Mouse (Mus musculus): ENCODE measurements at regions not wholly inside any gene's neighbourhood (a gene's known extent, or its start where the extent isn't known, plus 50 kb on each side); places are given as distances from the start of the nearest gene placed in this dataset.

DNA sequence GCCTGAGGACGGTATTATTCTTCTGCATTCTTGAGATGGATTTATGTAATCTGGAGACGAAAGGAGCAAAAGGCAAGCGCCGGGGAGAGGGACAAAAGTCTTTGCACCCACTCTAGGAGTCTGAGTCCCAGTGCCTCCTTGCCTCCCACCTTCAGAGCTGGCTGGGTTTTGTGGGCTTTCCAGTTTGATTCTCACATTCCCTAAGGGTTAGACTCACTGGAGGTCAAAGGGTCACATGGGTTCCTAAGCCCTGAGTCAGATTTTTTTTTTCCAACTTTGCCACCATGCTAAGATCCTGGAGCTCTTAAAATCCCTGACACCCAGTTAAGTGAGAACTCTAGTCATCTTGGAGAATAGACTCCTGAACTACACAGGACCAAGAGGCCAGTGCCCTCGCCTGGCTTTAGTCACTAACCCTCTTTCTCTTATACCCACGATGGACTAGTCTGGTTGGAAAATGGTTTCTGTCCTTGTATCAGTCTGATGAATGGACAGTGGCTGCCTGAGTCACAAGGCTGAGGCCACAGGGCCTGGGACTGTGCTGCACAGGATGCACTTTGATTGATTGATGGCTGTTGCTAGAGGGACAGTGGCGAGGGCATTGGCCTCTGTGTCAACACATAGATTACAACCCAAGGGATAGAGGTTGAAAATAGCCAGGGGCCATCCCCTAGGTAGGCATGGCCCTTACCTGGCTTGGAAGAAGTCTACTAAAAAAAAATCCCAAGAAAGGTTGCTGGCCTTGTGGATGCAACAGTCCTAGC is 161.9 kb downstream of the Rab11fip4 start:
- WGBS: 52% methylated on average over 7 of the region's 7 CpGs
- H3K4me1 ChIP-seq (ENCODE audit: control insufficient read depth in 2 of 2, insufficient read depth in 2 of 2, low read length in 2 of 2): peaks cover 3 to 11% of the 10 kb centered on the region in 2 experiments; a peak in 3 of 4 replicates
- no peak overlapping the region for H3K27ac ChIP-seq (replicated peaks in 1 of 2; ENCODE audit: control insufficient read depth in 1 of 2, insufficient read depth in 1 of 2, low read depth in 2 of 2, low read length in 2 of 2)
- H3K27me3 ChIP-seq (ENCODE audit: control insufficient read depth, insufficient read depth, low read length): no peaks in the 10 kb centered on the region
- ATAC-seq (ENCODE audit: insufficient number of reproducible peaks, insufficient read depth, low FRiP score, low read depth): no peak
- no peak overlapping the region for H3K4me3 ChIP-seq (ENCODE audit: control insufficient read depth in 1 of 2, insufficient read depth in 1 of 2, low read depth in 1 of 2, low read length in 2 of 2)
- no peak overlapping the region for H3K9ac ChIP-seq (ENCODE audit: low read length)
- no peaks in the 10 kb centered on the region for H3K36me3 ChIP-seq (ENCODE audit: control insufficient read depth, insufficient read depth, low read length)
- no peak overlapping the region for H3K4me2 ChIP-seq (ENCODE audit: low read length)
- 0 out of 2 replicates have a peak, but pooled peaks cover 2% of the 10 kb centered on the region for H3K9me3 ChIP-seq (ENCODE audit: control insufficient read depth, low read length)

DNA sequence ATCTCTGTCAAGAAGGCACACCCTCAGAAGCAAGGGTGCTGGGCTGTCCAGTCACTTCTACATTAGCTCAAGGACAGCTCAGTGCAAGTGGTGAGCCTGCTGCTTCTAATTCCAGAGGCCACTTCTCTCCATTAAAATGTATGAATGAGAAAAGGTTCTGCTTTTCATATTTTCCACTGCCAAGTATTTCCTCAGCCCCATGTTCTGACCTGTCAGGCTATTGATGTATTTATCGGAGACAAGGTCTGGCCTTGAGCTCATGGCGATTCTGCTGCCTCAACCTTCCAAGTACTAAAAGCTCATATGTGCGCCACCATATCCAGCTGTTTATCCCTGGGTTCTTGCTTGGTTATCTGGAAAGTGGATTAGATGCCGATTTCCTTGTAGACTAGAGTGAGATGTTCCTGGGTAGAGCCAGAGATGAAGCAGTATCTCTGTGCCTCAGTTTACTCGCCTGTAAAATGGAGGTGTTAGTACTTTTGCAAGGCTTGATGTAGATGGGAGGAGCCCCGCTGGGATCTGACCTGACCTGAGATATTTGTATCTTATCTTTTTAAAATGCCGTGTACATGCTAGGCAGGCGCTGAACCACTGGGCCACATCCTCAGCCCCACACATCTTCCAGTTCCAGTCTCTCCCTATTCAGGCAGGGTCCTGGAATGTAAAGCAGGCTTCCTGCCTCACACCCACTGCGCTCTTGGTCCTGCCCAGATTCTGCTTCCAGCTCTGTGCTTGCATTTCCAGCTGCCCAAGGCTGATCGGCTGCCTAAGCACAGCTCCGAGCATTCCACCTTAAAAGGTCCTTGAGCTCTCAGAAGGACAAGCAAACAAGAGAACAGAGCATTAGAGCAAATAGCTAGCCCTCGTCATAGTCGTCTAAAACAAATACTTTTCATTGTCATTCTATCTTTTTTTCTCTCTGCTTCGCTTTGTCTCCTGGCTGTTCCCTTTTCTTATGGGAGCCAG is 161.0 kb downstream of the Rab11fip4 start:
- WGBS: 42% methylated on average over 14 of the region's 14 CpGs
- Histone ChIP-seq H3K4me3 (ENCODE audit: control insufficient read depth in 1 of 2, insufficient read depth in 1 of 2, low read depth in 1 of 2, low read length in 2 of 2) (no peak overlapping the region), H3K9me3 (ENCODE audit: control insufficient read depth, low read length) (0 out of 2 replicates have a peak, but pooled peaks cover 2% of the 10 kb centered on the region), H3K4me1 (ENCODE audit: control insufficient read depth in 2 of 2, insufficient read depth in 2 of 2, low read length in 2 of 2) (peaks cover 3 to 11% of the 10 kb centered on the region in 2 experiments; a peak in 3 of 4 replicates), H3K27ac (replicated peaks in 1 of 2; ENCODE audit: control insufficient read depth in 1 of 2, insufficient read depth in 1 of 2, low read depth in 2 of 2, low read length in 2 of 2) (no peak overlapping the region), H3K9ac (ENCODE audit: low read length) (no peak overlapping the region), H3K4me2 (ENCODE audit: low read length) (no peak overlapping the region), H3K27me3 (ENCODE audit: control insufficient read depth, insufficient read depth, low read length) (no peaks in the 10 kb centered on the region), H3K36me3 (ENCODE audit: control insufficient read depth, insufficient read depth, low read length) (no peaks in the 10 kb centered on the region)
- ATAC-seq (ENCODE audit: insufficient number of reproducible peaks, insufficient read depth, low FRiP score, low read depth): peak; percentile 70; the same call in 1 of the 2 replicates

DNA sequence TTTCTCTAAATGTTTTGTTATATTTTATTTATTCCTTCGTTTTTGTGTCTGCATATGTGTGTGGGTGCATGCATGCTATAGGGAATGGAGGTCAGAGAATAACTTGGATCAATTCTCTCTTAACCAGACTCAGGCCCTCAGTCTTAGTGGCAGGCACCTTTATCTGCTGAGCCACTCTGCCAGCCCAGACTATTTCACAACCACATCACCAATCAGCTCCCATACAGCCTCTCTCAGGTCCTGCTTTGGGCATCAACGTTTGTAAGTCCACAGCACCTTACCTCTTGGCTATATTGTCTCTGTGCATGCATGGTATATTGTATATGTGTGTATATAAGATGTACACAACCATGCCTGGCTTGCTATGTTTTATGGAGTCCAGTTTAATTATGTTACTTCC is 159.9 kb downstream of the Rab11fip4 start:
- no peak for ATAC-seq (ENCODE audit: insufficient number of reproducible peaks, insufficient read depth, low FRiP score, low read depth)
- Histone ChIP-seq H3K4me3 (ENCODE audit: control insufficient read depth in 1 of 2, insufficient read depth in 1 of 2, low read depth in 1 of 2, low read length in 2 of 2) (no peak overlapping the region), H3K27ac (replicated peaks in 1 of 2; ENCODE audit: control insufficient read depth in 1 of 2, insufficient read depth in 1 of 2, low read depth in 2 of 2, low read length in 2 of 2) (no peak overlapping the region), H3K4me2 (ENCODE audit: low read length) (no peak overlapping the region), H3K36me3 (ENCODE audit: control insufficient read depth, insufficient read depth, low read length) (no peaks in the 10 kb centered on the region), H3K9me3 (ENCODE audit: control insufficient read depth, low read length) (0 out of 2 replicates have a peak, but pooled peaks cover 2% of the 10 kb centered on the region), H3K9ac (ENCODE audit: low read length) (no peak overlapping the region), H3K4me1 (ENCODE audit: control insufficient read depth in 2 of 2, insufficient read depth in 2 of 2, low read length in 2 of 2) (peaks cover 3 to 11% of the 10 kb centered on the region in 2 experiments; a peak in 3 of 4 replicates), H3K27me3 (ENCODE audit: control insufficient read depth, insufficient read depth, low read length) (no peaks in the 10 kb centered on the region)
- 61% methylated on average over 2 of the region's 2 CpGs for WGBS

DNA sequence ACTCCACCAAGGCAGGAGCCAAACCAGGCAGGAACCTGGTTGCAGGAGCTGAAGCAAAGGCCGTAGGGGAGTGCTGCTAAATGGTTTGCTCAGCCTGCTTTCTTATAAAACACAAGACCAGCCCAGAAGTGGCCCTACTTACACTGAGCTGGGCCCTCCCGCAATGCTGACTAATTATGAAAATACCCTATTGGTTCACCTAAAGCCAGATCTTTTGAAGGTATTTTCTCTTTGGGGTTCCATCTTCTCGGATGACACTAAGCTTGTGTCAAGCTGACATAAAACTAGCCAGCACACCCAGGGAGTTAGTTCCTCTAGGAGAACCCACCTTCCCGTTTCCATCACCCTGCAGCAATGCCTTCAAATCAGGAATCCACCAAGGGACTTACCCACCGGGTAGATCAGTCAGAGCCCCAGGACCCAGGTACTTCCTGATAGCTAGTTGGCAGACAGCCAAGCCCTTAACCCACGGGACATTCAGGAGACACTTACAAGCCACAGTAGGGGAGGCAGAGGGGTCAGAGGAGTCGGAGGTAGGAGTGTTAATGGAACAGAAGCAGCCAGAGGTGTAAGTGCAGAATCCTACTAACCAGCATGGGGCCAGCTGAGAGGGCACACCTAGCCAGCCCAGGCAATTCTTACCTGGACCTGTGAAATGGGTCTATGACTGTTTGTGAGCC is 158.9 kb downstream of the Rab11fip4 start:
- no peaks in the 10 kb centered on the region for H3K27me3 ChIP-seq (ENCODE audit: control insufficient read depth, insufficient read depth, low read length)
- WGBS: 47% methylated on average over 7 of the region's 7 CpGs
- H3K4me3 ChIP-seq (ENCODE audit: control insufficient read depth in 1 of 2, insufficient read depth in 1 of 2, low read depth in 1 of 2, low read length in 2 of 2): no peak overlapping the region
- H3K36me3 ChIP-seq (ENCODE audit: control insufficient read depth, insufficient read depth, low read length): no peaks in the 10 kb centered on the region
- no peak for ATAC-seq (ENCODE audit: insufficient number of reproducible peaks, insufficient read depth, low FRiP score, low read depth)
- H3K9ac ChIP-seq (ENCODE audit: low read length): no peak overlapping the region
- H3K4me2 ChIP-seq (ENCODE audit: low read length): no peak overlapping the region
- 0 out of 2 replicates have a peak, but pooled peaks cover 2% of the 10 kb centered on the region for H3K9me3 ChIP-seq (ENCODE audit: control insufficient read depth, low read length)
- H3K4me1 ChIP-seq (ENCODE audit: control insufficient read depth in 2 of 2, insufficient read depth in 2 of 2, low read length in 2 of 2): peaks cover 3 to 11% of the 10 kb centered on the region in 2 experiments; a peak in 3 of 4 replicates
- no peak overlapping the region for H3K27ac ChIP-seq (replicated peaks in 1 of 2; ENCODE audit: control insufficient read depth in 1 of 2, insufficient read depth in 1 of 2, low read depth in 2 of 2, low read length in 2 of 2)

DNA sequence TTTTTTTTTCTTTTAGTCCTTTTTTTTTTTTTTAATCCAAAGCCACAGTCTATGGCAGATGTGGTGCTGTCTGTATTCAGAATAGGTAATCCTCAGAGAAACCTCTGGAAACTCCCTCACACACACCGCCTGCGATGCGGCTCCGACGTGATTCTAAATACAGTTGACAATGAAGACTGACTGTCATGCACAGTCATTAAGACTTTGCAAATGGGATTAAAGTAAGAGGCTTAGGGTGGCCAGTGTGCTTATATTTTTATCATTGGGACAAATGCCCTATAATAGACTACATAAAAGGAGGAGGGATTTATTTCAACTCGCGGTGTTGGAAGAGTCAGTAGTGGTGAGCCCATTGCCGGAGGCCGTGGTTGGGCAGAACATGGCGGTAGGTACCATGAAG is 158.1 kb downstream of the Rab11fip4 start:
- Histone ChIP-seq H3K4me3 (ENCODE audit: control insufficient read depth in 1 of 2, insufficient read depth in 1 of 2, low read depth in 1 of 2, low read length in 2 of 2) (no peak overlapping the region), H3K27ac (replicated peaks in 1 of 2; ENCODE audit: control insufficient read depth in 1 of 2, insufficient read depth in 1 of 2, low read depth in 2 of 2, low read length in 2 of 2) (no peak overlapping the region), H3K9me3 (ENCODE audit: control insufficient read depth, low read length) (0 out of 2 replicates have a peak, but pooled peaks cover 2% of the 10 kb centered on the region), H3K4me1 (ENCODE audit: control insufficient read depth in 2 of 2, insufficient read depth in 2 of 2, low read length in 2 of 2) (peaks cover 3 to 11% of the 10 kb centered on the region in 2 experiments; a peak in 3 of 4 replicates), H3K9ac (ENCODE audit: low read length) (no peak overlapping the region), H3K27me3 (ENCODE audit: control insufficient read depth, insufficient read depth, low read length) (no peaks in the 10 kb centered on the region), H3K36me3 (ENCODE audit: control insufficient read depth, insufficient read depth, low read length) (no peaks in the 10 kb centered on the region), H3K4me2 (ENCODE audit: low read length) (no peak overlapping the region)
- ATAC-seq (ENCODE audit: insufficient number of reproducible peaks, insufficient read depth, low FRiP score, low read depth): no peak
- 98% methylated on average over 10 of the region's 10 CpGs for WGBS

DNA sequence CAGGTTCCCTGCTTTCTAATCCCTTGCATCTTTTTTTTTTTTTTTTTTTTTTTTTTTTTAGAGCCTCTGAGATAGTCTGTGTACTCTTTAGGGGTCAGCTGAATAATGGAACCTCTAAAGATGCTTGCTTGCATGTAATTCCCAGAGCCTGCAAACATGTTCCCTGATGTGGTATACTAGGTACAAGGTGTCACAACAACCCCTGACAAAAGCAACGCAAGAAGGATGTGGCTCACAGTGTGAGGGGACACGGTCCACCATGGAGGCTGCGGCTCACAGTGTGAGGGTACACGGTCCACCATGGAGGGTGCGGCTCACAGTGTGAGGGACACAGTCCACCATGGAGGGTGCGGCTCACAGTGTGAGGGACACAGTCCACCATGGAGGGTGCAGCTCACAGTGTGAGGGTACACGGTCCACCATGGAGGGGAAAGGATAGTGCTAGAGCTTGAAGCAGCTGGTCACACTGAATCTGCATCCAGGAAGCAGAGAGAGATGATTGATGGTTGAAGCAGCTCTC is 157.7 kb downstream of the Rab11fip4 start:
- Histone ChIP-seq H3K9me3 (ENCODE audit: control insufficient read depth, low read length) (0 out of 2 replicates have a peak, but pooled peaks cover 2% of the 10 kb centered on the region), H3K4me3 (ENCODE audit: control insufficient read depth in 1 of 2, insufficient read depth in 1 of 2, low read depth in 1 of 2, low read length in 2 of 2) (no peak overlapping the region), H3K4me2 (ENCODE audit: low read length) (no peak overlapping the region), H3K27me3 (ENCODE audit: control insufficient read depth, insufficient read depth, low read length) (no peaks in the 10 kb centered on the region), H3K9ac (ENCODE audit: low read length) (no peak overlapping the region), H3K36me3 (ENCODE audit: control insufficient read depth, insufficient read depth, low read length) (no peaks in the 10 kb centered on the region), H3K4me1 (ENCODE audit: control insufficient read depth in 2 of 2, insufficient read depth in 2 of 2, low read length in 2 of 2) (peaks cover 3 to 11% of the 10 kb centered on the region in 2 experiments; a peak in 3 of 4 replicates), H3K27ac (replicated peaks in 1 of 2; ENCODE audit: control insufficient read depth in 1 of 2, insufficient read depth in 1 of 2, low read depth in 2 of 2, low read length in 2 of 2) (no peak overlapping the region)
- 96% methylated on average over 7 of the region's 7 CpGs for WGBS
- no peak for ATAC-seq (ENCODE audit: insufficient number of reproducible peaks, insufficient read depth, low FRiP score, low read depth)

DNA sequence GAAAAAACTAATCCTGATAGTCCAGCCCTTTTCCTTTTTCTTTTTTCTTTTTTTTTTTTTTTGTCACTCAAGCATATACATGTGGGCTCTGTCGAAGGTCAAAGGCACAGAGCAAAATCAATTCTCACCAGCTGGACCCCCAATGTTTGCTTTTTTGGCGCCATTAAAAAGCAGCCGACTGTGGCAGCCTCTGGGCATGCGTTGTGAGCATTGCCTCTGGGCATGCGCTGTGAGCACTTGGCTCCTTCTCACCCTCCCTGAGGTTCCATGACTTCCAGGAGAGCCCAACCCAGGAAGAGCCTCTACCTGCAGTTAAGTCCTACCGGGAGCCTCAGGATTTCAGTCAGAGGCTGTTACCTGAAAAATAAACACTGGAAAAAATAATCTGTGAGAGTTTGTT is 156.8 kb downstream of the Rab11fip4 start:
- no peak for ATAC-seq (ENCODE audit: insufficient number of reproducible peaks, insufficient read depth, low FRiP score, low read depth)
- H3K4me3 ChIP-seq (ENCODE audit: control insufficient read depth in 1 of 2, insufficient read depth in 1 of 2, low read depth in 1 of 2, low read length in 2 of 2): no peak overlapping the region
- H3K9me3 ChIP-seq (ENCODE audit: control insufficient read depth, low read length): 0 out of 2 replicates have a peak, but pooled peaks cover 2% of the 10 kb centered on the region
- H3K36me3 ChIP-seq (ENCODE audit: control insufficient read depth, insufficient read depth, low read length): no peaks in the 10 kb centered on the region
- H3K27ac ChIP-seq (replicated peaks in 1 of 2; ENCODE audit: control insufficient read depth in 1 of 2, insufficient read depth in 1 of 2, low read depth in 2 of 2, low read length in 2 of 2): no peak overlapping the region
- WGBS: 81% methylated on average over 6 of the region's 6 CpGs
- no peak overlapping the region for H3K4me2 ChIP-seq (ENCODE audit: low read length)
- peaks cover 3 to 10% of the 10 kb centered on the region in 2 experiments; a peak in 3 of 4 replicates for H3K4me1 ChIP-seq (ENCODE audit: control insufficient read depth in 2 of 2, insufficient read depth in 2 of 2, low read length in 2 of 2)
- no peak overlapping the region for H3K9ac ChIP-seq (ENCODE audit: low read length)
- H3K27me3 ChIP-seq (ENCODE audit: control insufficient read depth, insufficient read depth, low read length): no peaks in the 10 kb centered on the region

Data from heart, embryonic 14.5 days (tissue).